Mouse (Mus musculus): Measurements from ENCODE around the gene Efna1. TPM values are rescaled to one million over a fixed set of nuclear protein-coding genes. Genes with fewer than 3 reads are reported as not detected.
A peak's percentile ranks its signal among the peaks of the same experiment; 100 is the strongest.

The Efna1 gene
- total and polyA plus RNA-seq, 3 experiments = not detected

DNA sequence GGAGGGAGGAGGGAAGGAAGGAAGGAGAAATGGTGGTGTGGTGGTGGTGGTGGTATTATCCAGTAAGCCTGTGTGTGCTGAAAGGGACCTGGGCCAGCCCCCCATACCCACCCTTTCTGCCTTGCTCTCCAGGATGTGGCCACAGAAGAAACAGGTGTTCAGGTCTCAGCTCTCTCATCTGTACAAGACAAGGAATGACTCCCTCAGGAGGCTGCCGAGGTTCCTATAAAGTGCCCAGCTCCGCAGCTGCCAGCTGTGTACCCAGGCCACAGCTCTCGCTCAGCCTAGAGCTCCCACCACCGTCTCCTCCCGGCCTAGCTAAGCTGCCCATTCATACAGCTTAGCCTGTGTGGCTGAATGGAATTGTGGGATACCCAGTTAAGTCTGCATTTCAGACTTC is 11.4 kb upstream of the Efna1 start (continued):
- no peak; the same call in 1 of the 2 replicates for TF ChIP-seq MXI1 (IDR thresholded peaks at IDR 0.05; ENCODE audit: low read depth, low read length)

DNA sequence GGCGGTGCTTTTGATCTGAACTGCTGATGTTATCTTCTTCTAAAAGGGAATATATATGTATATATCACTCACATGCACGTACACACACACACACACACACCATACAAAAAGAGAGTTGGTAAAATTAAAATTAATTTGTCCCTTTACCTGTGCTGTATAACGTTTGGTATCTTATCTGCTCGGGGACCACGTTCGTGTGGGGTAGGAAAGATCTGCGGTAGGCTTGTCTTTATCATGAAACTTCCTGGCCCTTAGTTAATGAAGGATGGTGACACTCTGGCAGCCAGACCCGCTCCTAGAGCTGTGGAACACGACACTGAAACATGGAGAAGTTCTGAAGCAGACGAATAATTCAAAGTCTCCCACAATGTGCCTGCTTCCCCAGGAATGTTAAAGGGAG is 10.9 kb upstream of the Efna1 start:
- peaks cover 8 to 15% of the 10 kb centered on the region in 2 experiments for H3K4me1 ChIP-seq (ENCODE audit: control insufficient read depth in 1 of 2, insufficient read depth in 2 of 2, low read length in 2 of 2)
- DNase-seq (ENCODE audit: low read depth, low spot score) = no peak
- peak overlapping the region; percentile 16 for H3K9ac ChIP-seq (ENCODE audit: control insufficient read depth, low read depth, low read length, poor library complexity, severe bottlenecking)
- TF ChIP-seq CHD2 (IDR thresholded peaks at IDR 0.05; ENCODE audit: low read length) (no peak), NELFE (IDR thresholded peaks at IDR 0.05; ENCODE audit: low read depth, low read length) (no peak), POLR2A (IDR thresholded peaks at IDR 0.05; ENCODE audit: control insufficient read depth in 1 of 2, insufficient read depth in 1 of 2, low read depth in 1 of 2, low read length in 2 of 2, poor library complexity in 1 of 2) (no peak), POLR2AphosphoS5 (IDR thresholded peaks at IDR 0.05; ENCODE audit: borderline replicate concordance, low read depth, low read length) (no peak), ZC3H11A (IDR thresholded peaks at IDR 0.05; ENCODE audit: low read depth, low read length) (no peak), POLR2AphosphoS2 (IDR thresholded peaks at IDR 0.05; ENCODE audit: low read length) (no peak), BHLHE40 (IDR thresholded peaks at IDR 0.05; ENCODE audit: borderline replicate concordance, low read depth, low read length) (no peak; the same call in 1 of the 2 replicates), RAD21 (IDR thresholded peaks at IDR 0.05; ENCODE audit: low read depth, low read length) (no peak), TBP (IDR thresholded peaks at IDR 0.05; ENCODE audit: low read depth, low read length) (no peak), MAZ (IDR thresholded peaks at IDR 0.05; ENCODE audit: low read depth, low read length) (peak; percentile 47; the same call in 1 of the 2 replicates), GATA1 (IDR thresholded peaks at IDR 0.05; ENCODE audit: low read depth, low read length) (peak; percentile 77), ZMIZ1 (IDR thresholded peaks at IDR 0.05; ENCODE audit: low read depth, low read length) (no peak), RCOR1 (IDR thresholded peaks at IDR 0.05; ENCODE audit: low read depth, low read length) (peak; percentile 28; the same call in 1 of the 2 replicates), MEF2A (IDR thresholded peaks at IDR 0.05; ENCODE audit: extremely low read depth, insufficient replicate concordance, low read depth, low read length, poor library complexity, severe bottlenecking) (no peak), USF2 (IDR thresholded peaks at IDR 0.05; ENCODE audit: borderline replicate concordance in 1 of 2, insufficient read depth in 1 of 2, low read depth in 1 of 2, low read length in 2 of 2) (no peak), HCFC1 (IDR thresholded peaks at IDR 0.05; ENCODE audit: low read depth, low read length) (no peak), MYC (IDR thresholded peaks at IDR 0.05; ENCODE audit: low read depth, low read length) (no peak), SMC3 (IDR thresholded peaks at IDR 0.05; ENCODE audit: low read depth, low read length) (no peak), MXI1 (IDR thresholded peaks at IDR 0.05; ENCODE audit: low read depth, low read length) (peak; percentile 40), CTCF (IDR thresholded peaks at IDR 0.05 in 2 of 3, conservative IDR thresholded peaks at IDR 0.05 in 1 of 3; ENCODE audit: control insufficient read depth in 1 of 3, insufficient read depth in 1 of 3, low read depth in 2 of 3, low read length in 3 of 3, poor library complexity in 1 of 3, severe bottlenecking in 1 of 3) (no peak), USF1 (IDR thresholded peaks at IDR 0.05; ENCODE audit: low read depth, low read length) (no peak), MYB (IDR thresholded peaks at IDR 0.05; ENCODE audit: low read depth, low read length) (no peak), EP300 (IDR thresholded peaks at IDR 0.05; ENCODE audit: low read depth in 1 of 2, low read length in 2 of 2) (peak; percentile 47 to 56; a peak in 3 of 4 replicates), ZKSCAN1 (IDR thresholded peaks at IDR 0.05; ENCODE audit: low read depth, low read length) (no peak), TAL1 (IDR thresholded peaks at IDR 0.05; ENCODE audit: low read length) (no peak), MAFK (IDR thresholded peaks at IDR 0.05; ENCODE audit: borderline replicate concordance, low read depth, low read length) (no peak), TCF12 (IDR thresholded peaks at IDR 0.05; ENCODE audit: low read depth, low read length) (peak; percentile 44; the same call in 1 of the 2 replicates), ELF1 (IDR thresholded peaks at IDR 0.05; ENCODE audit: low read depth, low read length) (no peak), UBTF (IDR thresholded peaks at IDR 0.05; ENCODE audit: borderline replicate concordance, insufficient read depth, low read depth, low read length) (no peak), SIN3A (IDR thresholded peaks at IDR 0.05; ENCODE audit: low read length) (0 out of 2 replicates have a peak, but pooled peaks have one; percentile 25), MAX (IDR thresholded peaks at IDR 0.05; ENCODE audit: low read length) (no peak), E2F4 (IDR thresholded peaks at IDR 0.05; ENCODE audit: borderline replicate concordance, low read depth, low read length) (no peak), ZNF384 (IDR thresholded peaks at IDR 0.05; ENCODE audit: low read depth, low read length) (no peak)
- H3K4me3 ChIP-seq (ENCODE audit: control insufficient read depth in 1 of 2, insufficient read depth in 1 of 2, low read depth in 2 of 2, low read length in 2 of 2) = peak overlapping the region; percentile 14 to 42; a peak in 2 of 4 replicates
- peaks cover 0 to 4% of the 10 kb centered on the region in 2 experiments; a peak in 3 of 4 replicates for H3K27me3 ChIP-seq (ENCODE audit: control insufficient read depth in 1 of 2, insufficient read depth in 2 of 2, low read length in 2 of 2)
- peaks cover 0 to 8% of the 10 kb centered on the region in 2 experiments; a peak in 2 of 4 replicates for H3K36me3 ChIP-seq (ENCODE audit: control insufficient read depth in 1 of 2, insufficient read depth in 2 of 2, low read length in 2 of 2)
- no peaks in the 10 kb centered on the region for H3K79me2 ChIP-seq (ENCODE audit: control insufficient read depth, insufficient read depth, low read length, poor library complexity)
- H3K9me3 ChIP-seq (replicated peaks; ENCODE audit: insufficient read depth, low read length) = no peaks in the 10 kb centered on the region
- no peak overlapping the region for H3K27ac ChIP-seq (ENCODE audit: control insufficient read depth, low read depth, low read length)

All from MEL (cell line).